Mouse (Mus musculus) heart, embryonic 12.5 days (tissue): Measurements from ENCODE around the gene Pou1f1. TPM values are rescaled to one million over a fixed set of nuclear protein-coding genes. Genes with fewer than 3 reads are reported as not detected.

Experiments
- ATAC-seq: fragments of 200-750 bp; cut with Nextera tagmentation; 2 replicates; pipeline ENCODE4 v1.8.0; 2017; ENCODE audit warnings: moderate TSS enrichment, moderate library complexity; ENCODE audit not compliant: insufficient number of reproducible peaks, low FRiP score
- H3K27ac ChIP-seq: fragments of 300-500 bp; sonication (generic); 2 replicates; pipeline ENCODE4 v1.5.1; 2016; ENCODE audit warnings: mild to moderate bottlenecking, moderate library complexity; ENCODE audit not compliant: poor library complexity, severe bottlenecking
- H3K27me3 ChIP-seq: fragments of 300-500 bp; sonication (generic); replicated peaks from 2 replicates; pipeline ENCODE4 v1.6.1; 2016; ENCODE audit warnings: mild to moderate bottlenecking, moderate library complexity
- H3K36me3 ChIP-seq: fragments of 300-500 bp; sonication (generic); 2 replicates; pipeline ENCODE4 v1.6.1; 2016; ENCODE audit warnings: mild to moderate bottlenecking, moderate library complexity
- H3K4me1 ChIP-seq: fragments of 300-500 bp; sonication (generic); replicated peaks from 2 replicates; pipeline ENCODE4 v1.6.1; 2016; ENCODE audit warnings: mild to moderate bottlenecking
- H3K4me2 ChIP-seq: fragments of 300-500 bp; sonication (generic); 2 replicates; pipeline ENCODE4 v1.6.1; 2016; ENCODE audit warnings: mild to moderate bottlenecking, moderate library complexity
- H3K4me3 ChIP-seq: fragments of 300-500 bp; sonication (generic); 2 replicates; pipeline ENCODE4 v1.5.1; 2016; ENCODE audit warnings: mild to moderate bottlenecking
- H3K9ac ChIP-seq: fragments of 300-500 bp; sonication (generic); 2 replicates; pipeline ENCODE4 v1.6.1; 2016; ENCODE audit warnings: mild to moderate bottlenecking, moderate library complexity
- H3K9me3 ChIP-seq: fragments of 300-500 bp; sonication (generic); replicated peaks from 2 replicates; pipeline ENCODE4 v1.6.1; 2016; ENCODE audit warnings: mild to moderate bottlenecking, moderate library complexity
- WGBS: fragments of 180-500 bp; shearing (Covaris S2); methylation state at CpG from one replicate; pipeline ENCODE4 v1.1.7; 2016; 5-methylcytosine and 5-hydroxymethylcytosine counted together
- polyA plus RNA-seq: library from polyadenylated mRNA; unstranded; fragments of >200 nt; fragmentation: Nextera tagmentation; extraction: Ambion mirVana; gene quantifications from 2 replicates; pipeline ENCODE4 v1.2.1, GENCODE M21; 2016

Pou1f1 gene
- not detected in 2 replicates for polyA plus RNA-seq

- H3K9ac ChIP-seq, result no peak within 1 kb of the TSS
- H3K27ac ChIP-seq, result no peak within 1 kb of the TSS
- WGBS, result 74% methylated on average over 6 of the region's 6 CpGs
- no peaks in the 10 kb centered on the region for H3K27me3 ChIP-seq
- H3K4me2 ChIP-seq, result no peak within 1 kb of the TSS
- H3K4me1 ChIP-seq, result no peaks in the 10 kb centered on the region
- H3K4me3 ChIP-seq, result no peak within 1 kb of the TSS
- no peak for ATAC-seq
- no peaks in the 10 kb centered on the region for H3K9me3 ChIP-seq
- H3K36me3 ChIP-seq, result no peaks in the 10 kb centered on the region
Observed at GRCm38 (mm10) chr16:65520211-65520610, at the start of gene Pou1f1. Gene Pou1f1, plus strand, starts transcription at chr16:65520511.

DNA sequence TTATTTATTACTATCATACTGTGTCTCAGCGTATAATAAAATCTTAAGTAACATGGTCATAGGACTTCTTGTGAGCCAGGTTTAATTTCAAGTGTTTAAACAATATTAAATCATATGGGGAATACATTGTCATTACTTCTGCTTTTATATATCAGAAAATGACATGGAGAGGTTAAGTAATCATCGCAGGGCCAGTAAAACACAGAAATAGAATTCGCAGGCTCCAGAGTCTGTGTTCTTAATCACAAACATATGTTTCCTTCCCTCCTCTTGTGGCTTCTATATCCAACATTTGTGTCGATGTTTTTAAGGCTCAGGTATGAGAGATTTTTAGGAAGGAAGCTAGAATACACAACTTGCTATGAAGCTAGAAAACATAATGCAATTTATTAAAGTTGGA, 49.7 kb upstream of the Pou1f1 start:
- no peak for ATAC-seq
- H3K36me3 ChIP-seq, result no peaks in the 10 kb centered on the region
- no peak overlapping the region for H3K4me2 ChIP-seq
- H3K9me3 ChIP-seq, result no peaks in the 10 kb centered on the region
- H3K9ac ChIP-seq, result no peak overlapping the region
- no peak overlapping the region for H3K27ac ChIP-seq
- H3K4me1 ChIP-seq, result no peaks in the 10 kb centered on the region
- H3K27me3 ChIP-seq, result no peaks in the 10 kb centered on the region
- WGBS, result 61% methylated on average over 4 of the region's 4 CpGs
- no peak overlapping the region for H3K4me3 ChIP-seq

GRCm38 (mm10) chr16:65472472-65473001, 47.8 kb upstream of the Pou1f1 start:
- Histone ChIP-seq H3K36me3 (no peaks in the 10 kb centered on the region), H3K27ac (no peak overlapping the region), H3K9me3 (no peaks in the 10 kb centered on the region), H3K9ac (no peak overlapping the region), H3K4me2 (no peak overlapping the region), H3K4me1 (no peaks in the 10 kb centered on the region), H3K4me3 (no peak overlapping the region), H3K27me3 (no peaks in the 10 kb centered on the region)
- ATAC-seq, result no peak
- WGBS, result 16% methylated on average over 5 of the region's 5 CpGs

DNA sequence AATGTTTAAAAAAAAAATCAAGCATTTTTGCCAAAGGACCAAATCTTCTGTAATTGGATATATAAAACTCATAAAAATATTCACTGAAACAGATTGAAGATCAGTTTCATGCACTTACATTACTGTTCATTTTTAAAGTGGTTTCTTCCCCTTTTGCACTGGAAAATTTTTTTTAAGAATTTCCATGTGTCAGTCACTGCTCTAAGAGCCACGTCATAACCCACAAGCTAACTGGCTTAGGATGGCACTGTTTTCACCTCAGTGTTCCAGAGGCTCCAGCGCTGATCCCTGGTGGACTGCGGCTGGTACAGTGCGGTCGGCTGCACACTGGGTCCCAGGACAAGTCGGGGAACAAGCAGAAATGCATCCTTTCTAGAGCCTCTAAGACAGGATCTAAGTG, 34.6 kb upstream of the Pou1f1 start:
- 79% methylated on average over 6 of the region's 6 CpGs for whole genome bisulfite sequencing
- ATAC-seq, result no peak
- H3K4me3 ChIP-seq, result no peak overlapping the region
- no peaks in the 10 kb centered on the region for H3K4me1 ChIP-seq
- H3K4me2 ChIP-seq, result no peak overlapping the region
- no peaks in the 10 kb centered on the region for H3K27me3 ChIP-seq
- no peak overlapping the region for H3K9ac ChIP-seq
- no peak overlapping the region for H3K27ac ChIP-seq
- no peaks in the 10 kb centered on the region for H3K36me3 ChIP-seq
- no peaks in the 10 kb centered on the region for H3K9me3 ChIP-seq

DNA sequence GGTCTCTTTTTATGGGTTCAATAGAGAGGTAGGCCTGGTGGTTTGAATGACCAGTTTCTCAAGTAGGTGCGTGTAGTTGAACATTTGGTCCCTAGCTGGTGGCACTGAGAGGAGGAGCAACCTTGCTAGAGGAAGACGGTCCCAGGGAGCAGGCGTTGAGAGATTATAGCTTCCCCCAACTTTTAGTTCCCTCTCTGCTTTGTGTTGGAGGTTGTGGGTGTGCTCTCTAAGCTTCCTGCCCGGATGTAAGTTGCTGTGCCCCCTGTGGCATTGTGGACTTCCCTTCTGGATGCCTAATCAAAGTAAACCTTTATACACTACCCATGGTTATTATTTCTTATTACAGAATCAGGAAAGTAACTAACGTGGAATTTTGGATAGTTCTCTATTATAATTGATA, 24.3 kb upstream of the Pou1f1 start:
- Histone ChIP-seq H3K4me3 (no peak overlapping the region), H3K27ac (no peak overlapping the region), H3K9ac (no peak overlapping the region), H3K36me3 (no peaks in the 10 kb centered on the region), H3K4me1 (no peaks in the 10 kb centered on the region), H3K9me3 (no peaks in the 10 kb centered on the region), H3K27me3 (no peaks in the 10 kb centered on the region), H3K4me2 (no peak overlapping the region)
- no peak for ATAC-seq
- 66% methylated on average over 5 of the region's 5 CpGs for WGBS

DNA sequence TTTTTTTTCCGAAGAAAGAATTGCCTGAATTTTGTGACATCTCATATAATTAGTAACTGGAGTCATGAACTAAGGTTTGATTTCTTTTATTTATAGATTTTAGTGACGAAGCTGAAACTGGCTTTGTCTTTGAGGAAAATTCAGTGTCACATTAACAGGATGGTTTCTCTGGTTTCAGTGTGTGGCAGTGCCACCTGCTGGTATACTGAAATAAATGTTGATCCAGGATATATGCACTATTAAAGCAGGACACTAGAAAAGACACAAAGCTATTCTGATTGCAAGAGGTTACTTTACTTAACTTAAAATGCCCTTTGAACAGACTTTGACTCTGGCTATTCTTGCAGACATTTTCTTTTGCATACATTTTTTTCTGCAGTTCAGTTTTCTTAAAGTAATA, 23.3 kb upstream of the Pou1f1 start:
- Histone ChIP-seq H3K4me2 (no peak overlapping the region), H3K4me3 (no peak overlapping the region), H3K9me3 (no peaks in the 10 kb centered on the region), H3K27me3 (no peaks in the 10 kb centered on the region), H3K4me1 (no peaks in the 10 kb centered on the region), H3K27ac (no peak overlapping the region), H3K9ac (no peak overlapping the region), H3K36me3 (no peaks in the 10 kb centered on the region)
- 44% methylated on average over 2 of the region's 2 CpGs for WGBS
- ATAC-seq, result no peak

- Histone ChIP-seq H3K4me1 (no peaks in the 10 kb centered on the region), H3K27ac (no peak overlapping the region), H3K4me3 (no peak overlapping the region), H3K27me3 (no peaks in the 10 kb centered on the region), H3K4me2 (no peak overlapping the region), H3K9me3 (no peaks in the 10 kb centered on the region), H3K9ac (no peak overlapping the region), H3K36me3 (no peaks in the 10 kb centered on the region)
- ATAC-seq, result no peak
- WGBS, result 70% methylated on average over 7 of the region's 7 CpGs
Observed at GRCm38 (mm10) chr16:65514223-65514622, 6.1 kb upstream of the Pou1f1 start.

DNA sequence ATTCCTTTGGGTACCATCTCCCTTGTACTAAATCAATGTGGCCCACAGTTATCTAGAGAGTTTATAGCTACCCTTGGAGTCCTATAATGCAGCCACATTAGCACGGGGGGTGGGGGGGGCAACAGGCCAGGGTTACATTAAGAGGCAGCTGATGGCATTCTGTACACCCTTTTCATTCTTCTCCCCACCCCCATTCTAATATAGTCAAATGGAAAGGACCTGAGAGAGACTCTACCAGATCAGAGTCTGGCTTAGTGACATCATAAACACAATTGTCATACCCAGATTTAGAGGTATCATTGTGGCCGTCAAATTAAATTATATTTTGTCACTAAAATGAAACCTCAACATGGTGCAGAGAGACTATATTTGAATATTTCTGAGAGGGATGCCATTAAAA, 5.7 kb downstream of the Pou1f1 start:
- H3K9me3 ChIP-seq, result no peaks in the 10 kb centered on the region
- no peak overlapping the region for H3K4me2 ChIP-seq
- H3K4me1 ChIP-seq, result no peaks in the 10 kb centered on the region
- no peaks in the 10 kb centered on the region for H3K36me3 ChIP-seq
- no peaks in the 10 kb centered on the region for H3K27me3 ChIP-seq
- H3K9ac ChIP-seq, result no peak overlapping the region
- ATAC-seq, result no peak
- WGBS, result 83% methylated on average over 2 of the region's 2 CpGs
- no peak overlapping the region for H3K4me3 ChIP-seq
- no peak overlapping the region for H3K27ac ChIP-seq

GRCm38 (mm10) chr16:65526695-65527094, 6.4 kb downstream of the Pou1f1 start:
- H3K27me3 ChIP-seq, result no peaks in the 10 kb centered on the region
- no peak overlapping the region for H3K4me3 ChIP-seq
- 78% methylated on average over 5 of the region's 5 CpGs for WGBS
- no peak overlapping the region for H3K9ac ChIP-seq
- no peaks in the 10 kb centered on the region for H3K4me1 ChIP-seq
- H3K4me2 ChIP-seq, result no peak overlapping the region
- ATAC-seq, result no peak
- no peak overlapping the region for H3K27ac ChIP-seq
- no peaks in the 10 kb centered on the region for H3K9me3 ChIP-seq
- H3K36me3 ChIP-seq, result no peaks in the 10 kb centered on the region

GRCm38 (mm10) chr16:65529589-65529988, 9.3 kb downstream of the Pou1f1 start:
- H3K4me1 ChIP-seq, result no peaks in the 10 kb centered on the region
- no peaks in the 10 kb centered on the region for H3K9me3 ChIP-seq
- no peak overlapping the region for H3K27ac ChIP-seq
- no peak overlapping the region for H3K9ac ChIP-seq
- 23% methylated on average over 5 of the region's 5 CpGs for WGBS
- H3K36me3 ChIP-seq, result no peaks in the 10 kb centered on the region
- no peak overlapping the region for H3K4me2 ChIP-seq
- no peak overlapping the region for H3K4me3 ChIP-seq
- no peaks in the 10 kb centered on the region for H3K27me3 ChIP-seq
- ATAC-seq, result no peak

DNA sequence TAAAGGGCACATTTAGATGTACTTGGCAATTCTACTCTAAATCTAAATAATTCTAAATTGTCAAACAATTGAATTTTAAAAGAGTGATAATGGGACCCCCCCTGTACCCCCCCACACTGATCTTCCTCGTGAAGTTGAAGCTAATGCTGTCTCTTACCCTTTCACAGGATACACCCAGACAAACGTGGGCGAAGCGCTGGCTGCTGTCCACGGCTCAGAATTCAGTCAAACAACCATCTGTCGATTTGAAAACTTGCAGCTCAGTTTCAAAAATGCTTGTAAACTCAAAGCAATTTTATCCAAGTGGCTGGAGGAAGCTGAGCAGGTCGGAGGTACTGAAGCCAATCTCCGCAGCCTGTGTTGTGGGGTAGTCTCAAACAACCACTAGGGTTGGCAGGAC, 11.4 kb downstream of the Pou1f1 start:
- Histone ChIP-seq H3K4me2 (no peak overlapping the region), H3K36me3 (no peaks in the 10 kb centered on the region), H3K27ac (no peak overlapping the region), H3K9ac (no peak overlapping the region), H3K4me3 (no peak overlapping the region), H3K27me3 (no peaks in the 10 kb centered on the region), H3K9me3 (no peaks in the 10 kb centered on the region), H3K4me1 (no peaks in the 10 kb centered on the region)
- no peak for ATAC-seq
- WGBS, result 65% methylated on average over 8 of the region's 8 CpGs

GRCm38 (mm10) chr16:65533315-65533999, 13.1 kb downstream of the Pou1f1 start:
- Histone ChIP-seq H3K36me3 (no peaks in the 10 kb centered on the region), H3K9me3 (no peaks in the 10 kb centered on the region), H3K27me3 (no peaks in the 10 kb centered on the region), H3K27ac (no peak overlapping the region), H3K4me2 (peak overlapping the region; percentile 50), H3K4me1 (no peaks in the 10 kb centered on the region), H3K9ac (no peak overlapping the region), H3K4me3 (no peak overlapping the region)
- WGBS, result 23% methylated on average over 12 of the region's 12 CpGs
- ATAC-seq, result no peak
